Comparison of ENCODE assay signal across 8 mouse cellular contexts in the genomic region with DNA sequence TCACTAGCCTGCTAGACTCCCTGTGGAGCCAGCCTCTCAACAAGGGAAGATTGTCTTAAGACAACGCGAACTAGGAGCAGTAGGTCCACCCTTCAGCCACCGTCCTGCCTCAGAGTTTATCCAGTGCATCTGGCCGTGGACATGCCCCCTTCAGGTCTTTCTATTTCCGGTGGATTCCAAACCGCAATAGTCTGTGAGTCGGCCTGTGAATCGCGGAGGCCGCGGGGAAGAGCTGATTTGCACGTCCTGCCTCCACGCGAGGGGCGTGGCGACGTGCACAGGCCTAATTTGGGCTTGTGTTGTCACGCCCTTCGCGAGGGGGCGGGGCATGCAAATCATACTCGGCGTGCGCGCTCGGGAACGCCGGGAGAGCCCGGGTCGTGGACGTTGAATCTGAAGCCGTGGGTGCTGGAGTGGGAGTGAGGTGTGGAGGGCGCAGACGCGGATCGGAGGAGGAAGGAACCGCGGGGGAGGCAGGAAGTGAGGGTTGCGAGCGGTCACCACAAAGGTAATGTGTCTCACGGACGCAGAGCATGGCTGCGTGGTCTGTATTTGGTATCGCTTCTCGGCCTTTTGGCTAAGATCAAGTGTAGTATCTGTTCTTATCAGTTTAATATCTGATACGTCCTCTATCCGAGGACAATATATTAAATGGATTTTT. TPM values are rescaled to one million over a fixed set of nuclear protein-coding genes. Genes with fewer than 3 reads are reported as not detected.
DNase-seq lines count a peak whose midpoint lies in the region; ATAC-seq and TF ChIP-seq lines count a peak whose summit lies in the region.

No protein-coding gene starts in this region.

- H3K4me3 ChIP-seq in heart, embryonic 12.5 days = peak overlapping the region; percentile 44
- H3K4me3 ChIP-seq in kidney, postnatal 0 days (replicated peaks; ENCODE audit: low read depth, low read length) = peak overlapping the region; percentile 33
- H3K4me3 ChIP-seq in liver, embryonic 11.5 days (ENCODE audit: low read depth, low read length) = peak overlapping the region; percentile 41
- H3K4me3 ChIP-seq in stomach, embryonic 14.5 days (ENCODE audit: low read depth, low read length) = peak overlapping the region; percentile 38

- H3K36me3 ChIP-seq in heart, embryonic 12.5 days = no peaks in the 10 kb centered on the region
- no peaks in the 10 kb centered on the region for H3K36me3 ChIP-seq in kidney, postnatal 0 days (ENCODE audit: insufficient read depth, low read length)
- no peaks in the 10 kb centered on the region for H3K36me3 ChIP-seq in liver, embryonic 11.5 days (ENCODE audit: control insufficient read depth, insufficient read depth, low read length)
- no peaks in the 10 kb centered on the region for H3K36me3 ChIP-seq in stomach, embryonic 14.5 days (ENCODE audit: control insufficient read depth, insufficient read depth, low read length)

- H3K4me2 ChIP-seq in heart, embryonic 12.5 days = peak overlapping the region; percentile 70
- H3K4me2 ChIP-seq in kidney, postnatal 0 days (ENCODE audit: low read length) = peak overlapping the region; percentile 56
- H3K4me2 ChIP-seq in liver, embryonic 11.5 days = peak overlapping the region; percentile 78
- peak overlapping the region; percentile 53 for H3K4me2 ChIP-seq in stomach, embryonic 14.5 days (replicated peaks; ENCODE audit: low read depth, low read length)

- peak; percentile 100 for ATAC-seq in erythroblast, adult 5-6 weeks (replicated peaks; ENCODE audit: low FRiP score, poor library complexity, severe bottlenecking)
- peak; percentile 96 for ATAC-seq in heart, embryonic 12.5 days (ENCODE audit: insufficient number of reproducible peaks, low FRiP score)
- peak; percentile 94 for ATAC-seq in kidney, postnatal 0 days (replicated peaks; ENCODE audit: low FRiP score, low read depth)
- peak; percentile 90 for ATAC-seq in liver, embryonic 11.5 days (replicated peaks; ENCODE audit: low FRiP score)
- peak; percentile 93 for ATAC-seq in stomach, embryonic 14.5 days (ENCODE audit: insufficient number of reproducible peaks, insufficient read depth, low FRiP score, low read depth)

- peak overlapping the region; percentile 94 for H3K27ac ChIP-seq in heart, embryonic 12.5 days (ENCODE audit: poor library complexity, severe bottlenecking)
- peak overlapping the region; percentile 97 for H3K27ac ChIP-seq in kidney, postnatal 0 days
- H3K27ac ChIP-seq in liver, embryonic 11.5 days (ENCODE audit: low read depth, low read length) = peak overlapping the region; percentile 87
- H3K27ac ChIP-seq in stomach, embryonic 14.5 days (ENCODE audit: low read length) = peak overlapping the region; percentile 98

- peak overlapping the region; percentile 87 for H3K9ac ChIP-seq in heart, embryonic 12.5 days
- peak overlapping the region; percentile 81 for H3K9ac ChIP-seq in kidney, postnatal 0 days (ENCODE audit: low read depth, low read length)
- peak overlapping the region; percentile 78 for H3K9ac ChIP-seq in liver, embryonic 11.5 days (ENCODE audit: low read depth, low read length)
- peak overlapping the region; percentile 68 for H3K9ac ChIP-seq in stomach, embryonic 14.5 days (replicated peaks; ENCODE audit: low read depth, low read length)

- TF ChIP-seq CTCF in kidney, postnatal 0 days (IDR thresholded peaks at IDR 0.05; ENCODE audit: low read depth) = peak; percentile 27; the same call in 1 of the 2 replicates

- WGBS in heart, embryonic 12.5 days = under 1% methylated on average over 47 of the region's 47 CpGs
- WGBS in kidney, postnatal 0 days = 1% methylated on average over 44 of the region's 47 CpGs
- WGBS in liver, embryonic 11.5 days = under 1% methylated on average over 47 of the region's 47 CpGs
- under 1% methylated on average over 46 of the region's 47 CpGs for WGBS in stomach, embryonic 14.5 days

- no peaks in the 10 kb centered on the region for H3K27me3 ChIP-seq in heart, embryonic 12.5 days (replicated peaks)
- no peaks in the 10 kb centered on the region for H3K27me3 ChIP-seq in kidney, postnatal 0 days (ENCODE audit: insufficient read depth, low read length)
- no peaks in the 10 kb centered on the region for H3K27me3 ChIP-seq in liver, embryonic 11.5 days (replicated peaks; ENCODE audit: control insufficient read depth, insufficient read depth, low read length)
- H3K27me3 ChIP-seq in stomach, embryonic 14.5 days (ENCODE audit: control insufficient read depth, insufficient read depth, low read length) = no peaks in the 10 kb centered on the region

- no peaks in the 10 kb centered on the region for H3K4me1 ChIP-seq in heart, embryonic 12.5 days (replicated peaks)
- no peaks in the 10 kb centered on the region for H3K4me1 ChIP-seq in kidney, postnatal 0 days (replicated peaks; ENCODE audit: insufficient read depth, low read length)
- H3K4me1 ChIP-seq in liver, embryonic 11.5 days (replicated peaks; ENCODE audit: control insufficient read depth, insufficient read depth, low read length) = no peaks in the 10 kb centered on the region
- H3K4me1 ChIP-seq in stomach, embryonic 14.5 days (ENCODE audit: control insufficient read depth, insufficient read depth, low read length) = no peaks in the 10 kb centered on the region

- DNase-seq in B cell, adult 2 months = peak; percentile 98 to 99
- DNase-seq in brain, adult 2 months (ENCODE audit: low read depth, low spot score) = peak; percentile 99
- peak; percentile 95 for DNase-seq in kidney, postnatal 0 days (ENCODE audit: low spot score)
- peak; percentile 98 for DNase-seq in liver, embryonic 11.5 days (ENCODE audit: low spot score)
- DNase-seq in naive thymus-derived CD4-positive, alpha-beta T cell, adult 2 months (ENCODE audit: low read depth) = peak; percentile 98

- H3K9me3 ChIP-seq in heart, embryonic 12.5 days (replicated peaks) = no peaks in the 10 kb centered on the region
- no peaks in the 10 kb centered on the region for H3K9me3 ChIP-seq in kidney, postnatal 0 days (replicated peaks; ENCODE audit: low read length)
- H3K9me3 ChIP-seq in liver, embryonic 11.5 days (ENCODE audit: control insufficient read depth, low read length) = no peaks in the 10 kb centered on the region
- H3K9me3 ChIP-seq in stomach, embryonic 14.5 days (ENCODE audit: control insufficient read depth, low read depth, low read length) = no peaks in the 10 kb centered on the region

RNA-seq across cellular contexts. Expression of a gene that starts 31.7 kb away (rescaled TPM):
- total RNA-seq in erythroblast, adult 5-6 weeks (2015; ENCODE audit: low replicate concordance) = 0.63 TPM in 1 of 2 replicates, not detected in the other
- 1.1 TPM in 1 of 2 replicates, not detected in the other for total RNA-seq in erythroblast, adult 5-6 weeks (2017; ENCODE audit: low replicate concordance)
- polyA plus RNA-seq in heart, embryonic 12.5 days (2016; fragmentation: Nextera tagmentation; extraction: Ambion mirVana) = 5.1 and 5.8 TPM in 2 replicates
- polyA plus RNA-seq in kidney, postnatal 0 days (2015; fragmentation: Nextera tagmentation; extraction: Ambion mirVana) = 6.0 and 6.2 TPM in 2 replicates
- 6.8 and 7.1 TPM in 2 replicates for polyA plus RNA-seq in liver, embryonic 11.5 days (2014; fragmentation: Nextera tagmentation; extraction: Ambion mirVana)
- polyA plus RNA-seq in stomach, embryonic 14.5 days (2014; fragmentation: Nextera tagmentation; extraction: Ambion mirVana) = 9.2 and 9.7 TPM in 2 replicates

RNA-seq across cellular contexts. Expression of a gene that starts 40.3 kb away (rescaled TPM):
- total RNA-seq in erythroblast, adult 5-6 weeks (2015; ENCODE audit: low replicate concordance) = 3.6 TPM in 1 of 2 replicates, not detected in the other
- 0.34 and 2.1 TPM in 2 replicates for total RNA-seq in erythroblast, adult 5-6 weeks (2017; ENCODE audit: low replicate concordance)
- polyA plus RNA-seq in heart, embryonic 12.5 days (2016; fragmentation: Nextera tagmentation; extraction: Ambion mirVana) = 16.9 and 18.7 TPM in 2 replicates
- 82.0 and 87.8 TPM in 2 replicates for polyA plus RNA-seq in kidney, postnatal 0 days (2015; fragmentation: Nextera tagmentation; extraction: Ambion mirVana)
- polyA plus RNA-seq in liver, embryonic 11.5 days (2014; fragmentation: Nextera tagmentation; extraction: Ambion mirVana) = 40.2 and 43.2 TPM in 2 replicates
- 35.0 and 35.7 TPM in 2 replicates for polyA plus RNA-seq in stomach, embryonic 14.5 days (2014; fragmentation: Nextera tagmentation; extraction: Ambion mirVana)

RNA-seq across cellular contexts. Expression of a gene that starts 40.4 kb away (rescaled TPM):
- not detected in 2 replicates for total RNA-seq in erythroblast, adult 5-6 weeks (2015; ENCODE audit: low replicate concordance)
- total RNA-seq in erythroblast, adult 5-6 weeks (2017; ENCODE audit: low replicate concordance) = not detected in 2 replicates
- 0.22 and 0.29 TPM in 2 replicates for polyA plus RNA-seq in heart, embryonic 12.5 days (2016; fragmentation: Nextera tagmentation; extraction: Ambion mirVana)
- polyA plus RNA-seq in kidney, postnatal 0 days (2015; fragmentation: Nextera tagmentation; extraction: Ambion mirVana) = 4.1 and 4.8 TPM in 2 replicates
- polyA plus RNA-seq in liver, embryonic 11.5 days (2014; fragmentation: Nextera tagmentation; extraction: Ambion mirVana) = 0.77 and 0.90 TPM in 2 replicates
- 2.6 and 3.7 TPM in 2 replicates for polyA plus RNA-seq in stomach, embryonic 14.5 days (2014; fragmentation: Nextera tagmentation; extraction: Ambion mirVana)

Comparison
In these comparisons a context has a peak if more than half of its experiments do, and no peak if none do; other contexts are left out.
1. Peak in every context shown above with its lines: DNase-seq, ATAC-seq, H3K4me3 ChIP-seq and H3K27ac ChIP-seq.